Mouse (Mus musculus) liver, embryonic 14.5 days (tissue): ENCODE measurements around the gene Thegl.

ENCODE experiments used
- CTCF ChIP-seq: IDR thresholded peaks from 2 replicates; pipeline ENCODE4 v1.5.1; 2016; ENCODE audit warnings: antibody characterized with exemption, low read depth, control low read depth
- EP300 ChIP-seq: IDR thresholded peaks from 2 replicates; pipeline ENCODE4 v1.6.1; 2016; ENCODE audit warnings: antibody characterized with exemption, low read depth

DNA sequence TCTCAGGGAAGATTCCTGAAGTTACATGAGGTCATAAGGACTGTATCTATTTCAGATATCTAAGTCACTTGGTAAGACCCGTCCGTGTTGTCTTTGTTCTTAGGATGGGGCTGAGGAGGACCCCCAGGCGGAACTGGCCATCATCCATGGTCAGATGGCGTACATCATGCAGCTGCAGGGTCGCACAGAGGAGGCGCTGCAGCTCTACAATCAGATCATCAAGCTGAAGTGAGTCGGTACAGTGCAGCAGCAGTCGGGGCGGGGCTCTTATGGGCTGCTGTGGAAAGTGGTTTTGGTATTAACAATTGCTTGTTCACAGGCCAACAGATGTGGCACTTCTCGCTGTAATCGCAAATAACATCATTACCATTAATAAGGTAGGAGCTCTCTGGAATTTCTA, 31.8 kb upstream of the Thegl start:
- TF ChIP-seq CTCF (peak; percentile 37; the same call in 1 of the 2 replicates), EP300 (no peak)
